Mouse (Mus musculus): ENCODE measurements at regions not wholly inside any gene's neighbourhood (a gene's known extent, or its start where the extent isn't known, plus 50 kb on each side); places are given as distances from the start of the nearest gene placed in this dataset.

- no peak for DNase-seq (ENCODE audit: low spot score in 2 of 2)
Measured at GRCm38 (mm10) chr5:146684429-146684828, 99.4 kb upstream of the Gpr12 start.

- DNase-seq (ENCODE audit: low spot score in 2 of 2), result no peak
Measured at GRCm38 (mm10) chr5:146683554-146683953, 98.5 kb upstream of the Gpr12 start.

GRCm38 (mm10) chr5:146682893-146683292 is 97.9 kb upstream of the Gpr12 start:
- no peak for DNase-seq (ENCODE audit: low spot score in 2 of 2)

- DNase-seq (ENCODE audit: low spot score in 2 of 2), result peak in 1 of 2 experiments; percentile 76
Measured at GRCm38 (mm10) chr5:146681512-146681911, 96.5 kb upstream of the Gpr12 start.

GRCm38 (mm10) chr5:146679198-146679681 is 94.2 kb upstream of the Gpr12 start:
- DNase-seq (ENCODE audit: low spot score in 2 of 2), result no peak

GRCm38 (mm10) chr5:146678775-146679170 is 93.7 kb upstream of the Gpr12 start:
- DNase-seq (ENCODE audit: low spot score in 2 of 2), result no peak

- DNase-seq (ENCODE audit: low spot score in 2 of 2), result no peak
Measured at GRCm38 (mm10) chr5:146678049-146678774, 93.2 kb upstream of the Gpr12 start.

- no peak for DNase-seq (ENCODE audit: low spot score in 2 of 2)
Measured at GRCm38 (mm10) chr5:146677151-146677515, 92.1 kb upstream of the Gpr12 start.

GRCm38 (mm10) chr5:146676470-146677150 is 91.6 kb upstream of the Gpr12 start:
- DNase-seq (ENCODE audit: low spot score in 2 of 2), result peak in 1 of 2 experiments; percentile 48

- no peak for DNase-seq (ENCODE audit: low spot score in 2 of 2)
Measured at GRCm38 (mm10) chr5:146675887-146676277, 90.8 kb upstream of the Gpr12 start.

- peak; percentile 34 to 69 for DNase-seq (ENCODE audit: low spot score in 2 of 2)
Measured at GRCm38 (mm10) chr5:146675006-146675886, 90.2 kb upstream of the Gpr12 start.

GRCm38 (mm10) chr5:146661751-146662150 is 76.7 kb upstream of the Gpr12 start:
- DNase-seq (ENCODE audit: low spot score in 2 of 2), result no peak

GRCm38 (mm10) chr5:146657228-146657627 is 72.2 kb upstream of the Gpr12 start:
- no peak for DNase-seq (ENCODE audit: low spot score in 2 of 2)

GRCm38 (mm10) chr5:146655394-146655793 is 70.4 kb upstream of the Gpr12 start:
- peak in 1 of 2 experiments; percentile 43 for DNase-seq (ENCODE audit: low spot score in 2 of 2)

GRCm38 (mm10) chr5:146653686-146654450 is 68.8 kb upstream of the Gpr12 start:
- DNase-seq (ENCODE audit: low spot score in 2 of 2), result no peak

GRCm38 (mm10) chr5:146652874-146653273 is 67.8 kb upstream of the Gpr12 start:
- DNase-seq (ENCODE audit: low spot score in 2 of 2), result no peak

GRCm38 (mm10) chr5:146648519-146649060 is 63.6 kb upstream of the Gpr12 start:
- no peak for DNase-seq (ENCODE audit: low spot score in 2 of 2)

GRCm38 (mm10) chr5:146647628-146648380 is 62.8 kb upstream of the Gpr12 start:
- DNase-seq (ENCODE audit: low spot score in 2 of 2), result no peak

- no peak for DNase-seq (ENCODE audit: low spot score in 2 of 2)
Measured at GRCm38 (mm10) chr5:146644499-146644898, 59.5 kb upstream of the Gpr12 start.

GRCm38 (mm10) chr5:146641931-146642330 is 56.9 kb upstream of the Gpr12 start:
- no peak for DNase-seq (ENCODE audit: low spot score in 2 of 2)
